Mouse (Mus musculus) hindbrain, embryonic 14.5 days (tissue): ENCODE measurements around the gene Lrrd1. TPM values are rescaled to one million over a fixed set of nuclear protein-coding genes. Genes with fewer than 3 reads are reported as not detected.

Source experiments
- ATAC-seq: fragments of 200-750 bp; cut with Nextera tagmentation; 2 replicates; pipeline ENCODE4 v1.8.0; 2017; ENCODE audit warnings: moderate number of reproducible peaks, mild to moderate bottlenecking, moderate TSS enrichment, moderate library complexity; ENCODE audit not compliant: low FRiP score
- DNase-seq: peaks from one replicate; pipeline ENCODE4 v3.0.0-alpha.2; 2015; ENCODE audit warnings: low spot score
- H3K27ac ChIP-seq: fragments of 300-500 bp; sonication (generic); 2 replicates; pipeline ENCODE4 v1.5.1; 2014; ENCODE audit warnings: mild to moderate bottlenecking, moderate library complexity
- H3K27me3 ChIP-seq: fragments of 300-500 bp; sonication (generic); 2 replicates; pipeline ENCODE4 v1.6.1; 2014; ENCODE audit warnings: mild to moderate bottlenecking, low read length, mixed read lengths; ENCODE audit not compliant: control insufficient read depth, insufficient read depth
- H3K36me3 ChIP-seq: fragments of 300-500 bp; sonication (generic); replicated peaks from 2 replicates; pipeline ENCODE4 v1.6.1; 2014; ENCODE audit not compliant: control insufficient read depth, insufficient read depth
- H3K4me1 ChIP-seq: fragments of 300-500 bp; sonication (generic); replicated peaks from 2 replicates; pipeline ENCODE4 v1.6.1; 2014; ENCODE audit warnings: antibody characterized with exemption, low read length, mixed read lengths; ENCODE audit not compliant: control insufficient read depth, insufficient read depth
- H3K4me2 ChIP-seq: fragments of 300-500 bp; sonication (generic); replicated peaks from 2 replicates; pipeline ENCODE4 v1.6.1; 2014; ENCODE audit warnings: mild to moderate bottlenecking, moderate library complexity
- H3K4me3 ChIP-seq: fragments of 300-500 bp; sonication (generic); replicated peaks from 2 replicates; pipeline ENCODE4 v1.5.1; 2014; ENCODE audit warnings: mild to moderate bottlenecking, low read length
- H3K9ac ChIP-seq: fragments of 300-500 bp; sonication (generic); 2 replicates; pipeline ENCODE4 v1.6.1; 2014
- H3K9me3 ChIP-seq: fragments of 300-500 bp; sonication (generic); 2 replicates; pipeline ENCODE4 v1.6.1; 2016; ENCODE audit warnings: low read length; ENCODE audit not compliant: control insufficient read depth
- WGBS: fragments of 180-500 bp; shearing (Covaris S2); extraction: QIAGEN DNeasy Blood & Tissue Kit; methylation state at CpG from one replicate; pipeline ENCODE4 v1.1.7; 2014; 5-methylcytosine and 5-hydroxymethylcytosine counted together
- polyA plus RNA-seq: library from polyadenylated mRNA; unstranded; fragments of >200 nt; fragmentation: Nextera tagmentation; extraction: Ambion mirVana; gene quantifications from 2 replicates; pipeline ENCODE4 v1.2.1, GENCODE M21; 2014

Lrrd1 gene
- polyA plus RNA-seq, 1 experiment from 2014 or later, result 0.12 TPM

DNA sequence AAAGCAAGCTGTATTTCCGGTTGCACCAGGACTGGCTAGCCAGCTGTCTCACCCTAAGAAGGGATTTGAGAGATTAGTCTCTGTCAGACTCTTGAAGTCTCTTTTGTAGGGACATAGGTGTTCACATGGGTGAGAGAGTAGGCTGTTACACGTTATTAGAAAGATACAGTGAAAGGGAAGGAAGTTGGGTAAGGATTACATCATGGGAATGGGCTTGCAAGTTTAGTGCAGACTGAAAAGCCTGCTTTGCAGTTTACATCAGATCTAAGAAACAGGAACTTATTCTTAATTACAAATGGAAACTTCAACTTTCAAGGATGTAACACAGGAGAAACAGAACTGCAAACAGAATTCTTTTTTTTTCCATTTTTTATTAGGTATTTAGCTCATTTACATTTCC, 60.5 kb downstream of the Lrrd1 start:
- H3K9ac ChIP-seq, result no peak overlapping the region
- no peaks in the 10 kb centered on the region for H3K4me1 ChIP-seq
- H3K36me3 ChIP-seq, result no peaks in the 10 kb centered on the region
- no peak overlapping the region for H3K4me3 ChIP-seq
- H3K4me2 ChIP-seq, result no peak overlapping the region
- no peak overlapping the region for H3K27ac ChIP-seq
- no peaks in the 10 kb centered on the region for H3K27me3 ChIP-seq
- no peak for ATAC-seq
- 76% methylated on average over 2 of the region's 2 CpGs for WGBS
- no peak for DNase-seq
- H3K9me3 ChIP-seq, result no peaks in the 10 kb centered on the region

Other genes with a start within 250 kb of the Lrrd1 start
- gene Pex1, start 249.1 kb upstream of the Lrrd1 start, polyA plus RNA-seq, result 18.3 and 25.2 TPM in 2 replicates
- gene Rbm48, start 248.6 kb upstream of the Lrrd1 start, polyA plus RNA-seq, result 14.8 and 15.9 TPM in 2 replicates
- gene Tmbim7, start 194.0 kb upstream of the Lrrd1 start, polyA plus RNA-seq, result not detected in 2 replicates
- gene Gatad1, start 188.0 kb upstream of the Lrrd1 start, polyA plus RNA-seq, result 77.4 and 81.5 TPM in 2 replicates
- 25.0 and 25.7 TPM in 2 replicates for gene Ankib1, start 42.2 kb upstream of the Lrrd1 start, polyA plus RNA-seq
- 49.8 and 51.4 TPM in 2 replicates for gene Krit1, start 42.0 kb upstream of the Lrrd1 start, polyA plus RNA-seq
- gene Mterf1a, start 48.8 kb downstream of the Lrrd1 start, polyA plus RNA-seq, result 5.9 and 7.3 TPM in 2 replicates
- 261 and 282 TPM in 2 replicates for gene Akap9, start 82.9 kb downstream of the Lrrd1 start, polyA plus RNA-seq